8 mouse cellular contexts compared by ENCODE assay signal in genomic region chr19:47731071-47731881, GRCm38 (mm10). TPM values are rescaled to one million over a fixed set of nuclear protein-coding genes. Genes with fewer than 3 reads are reported as not detected.
DNase-seq lines count a peak whose midpoint lies in the region; ATAC-seq and TF ChIP-seq lines count a peak whose summit lies in the region.

TSS of gene Sfr1 (plus strand) at chr19:47731682.

- peak; percentile 99 for DNase-seq in brain, embryonic 14.5 days (ENCODE audit: low read depth)
- DNase-seq in liver, adult 2 months (ENCODE audit: extremely low read depth, low read depth, low spot score) = peak; percentile 79
- DNase-seq in splenic B cell, adult 2 months (ENCODE audit: low read depth, low spot score) = peak; percentile 99

- peak within 1 kb of the TSS; percentile 80 for H3K4me2 ChIP-seq in heart, embryonic 11.5 days
- H3K4me2 ChIP-seq in kidney, embryonic 16.5 days (replicated peaks; ENCODE audit: low read depth, low read length) = peak within 1 kb of the TSS; percentile 86
- peak within 1 kb of the TSS; percentile 97 for H3K4me2 ChIP-seq in myocyte (ENCODE audit: low read depth)

- peak within 1 kb of the TSS; percentile 97 for H3K27ac ChIP-seq in heart, embryonic 11.5 days (ENCODE audit: low read depth, low read length)
- H3K27ac ChIP-seq in kidney, embryonic 16.5 days (ENCODE audit: low read length) = peak within 1 kb of the TSS; percentile 97
- peak within 1 kb of the TSS; percentile 67 for H3K27ac ChIP-seq in liver, adult 2 months (replicated peaks; ENCODE audit: insufficient read depth, low read depth, low read length)

- peak within 1 kb of the TSS; percentile 89 for H3K9ac ChIP-seq in heart, embryonic 11.5 days (ENCODE audit: low read depth, low read length)
- H3K9ac ChIP-seq in kidney, embryonic 16.5 days (replicated peaks; ENCODE audit: low read length) = peak within 1 kb of the TSS; percentile 87
- peak within 1 kb of the TSS; percentile 74 for H3K9ac ChIP-seq in liver, adult 2 months (ENCODE audit: low read depth, low read length)

- peak; percentile 74; the same call in 1 of the 2 replicates for TF ChIP-seq POLR2A in brain, embryonic 14.5 days (IDR thresholded peaks at IDR 0.05; ENCODE audit: borderline replicate concordance, extremely low read depth, insufficient read depth, insufficient read length, poor library complexity, severe bottlenecking)
- TF ChIP-seq POLR2A in liver, adult 2 months (IDR thresholded peaks at IDR 0.05; ENCODE audit: extremely low read depth, insufficient read depth, low read length) = peak; percentile 86
- TF ChIP-seq POLR2A in myocyte (IDR thresholded peaks at IDR 0.05; ENCODE audit: insufficient read length, low read depth) = peak; percentile 93

- no peaks in the 10 kb centered on the region for H3K27me3 ChIP-seq in C2C12 (ENCODE audit: control insufficient read depth, insufficient read depth, insufficient read length)
- H3K27me3 ChIP-seq in erythroblast, embryonic 14.5 days (ENCODE audit: control insufficient read depth) = no peaks in the 10 kb centered on the region
- no peaks in the 10 kb centered on the region for H3K27me3 ChIP-seq in heart, embryonic 11.5 days (ENCODE audit: control insufficient read depth, insufficient read depth, low read length)
- H3K27me3 ChIP-seq in kidney, embryonic 16.5 days (ENCODE audit: insufficient read depth, low read length) = no peaks in the 10 kb centered on the region
- no peaks in the 10 kb centered on the region for H3K27me3 ChIP-seq in liver, adult 2 months (ENCODE audit: control insufficient read depth, insufficient read depth, low read length)
- H3K27me3 ChIP-seq in myocyte (ENCODE audit: control insufficient read depth, insufficient read depth, insufficient read length) = no peaks in the 10 kb centered on the region
- H3K27me3 ChIP-seq in splenic B cell, adult 2 months (ENCODE audit: control insufficient read depth, insufficient read depth, low read length, poor library complexity, severe bottlenecking) = no peaks in the 10 kb centered on the region

- H3K9me3 ChIP-seq in erythroblast, embryonic 14.5 days (ENCODE audit: control insufficient read depth, low read length) = no peaks in the 10 kb centered on the region
- no peaks in the 10 kb centered on the region for H3K9me3 ChIP-seq in heart, embryonic 11.5 days (replicated peaks; ENCODE audit: control insufficient read depth, low read length)
- H3K9me3 ChIP-seq in kidney, embryonic 16.5 days (ENCODE audit: low read length) = no peaks in the 10 kb centered on the region

- peak; percentile 75 for TF ChIP-seq CTCF in C2C12 (IDR thresholded peaks at IDR 0.05; ENCODE audit: control insufficient read depth, insufficient read depth, insufficient read length)
- TF ChIP-seq CTCF in brain, embryonic 14.5 days (IDR thresholded peaks at IDR 0.05; ENCODE audit: borderline replicate concordance, extremely low read depth, insufficient read depth, insufficient read length) = peak; percentile 60
- peak; percentile 57 for TF ChIP-seq CTCF in liver, adult 2 months (IDR thresholded peaks at IDR 0.05; ENCODE audit: low read depth, low read length)

- peak within 1 kb of the TSS; percentile 94 for H3K4me3 ChIP-seq in C2C12 (ENCODE audit: insufficient read depth, poor library complexity, severe bottlenecking)
- peak within 1 kb of the TSS; percentile 78 for H3K4me3 ChIP-seq in erythroblast, embryonic 14.5 days (replicated peaks)
- peak within 1 kb of the TSS; percentile 88 for H3K4me3 ChIP-seq in heart, embryonic 11.5 days (ENCODE audit: low read depth, low read length)
- H3K4me3 ChIP-seq in kidney, embryonic 16.5 days (ENCODE audit: low read length) = peak within 1 kb of the TSS; percentile 63
- peak within 1 kb of the TSS; percentile 77 for H3K4me3 ChIP-seq in liver, adult 2 months (ENCODE audit: insufficient read depth, low read depth, low read length)
- H3K4me3 ChIP-seq in myocyte = peak within 1 kb of the TSS; percentile 69

- H3ac ChIP-seq in C2C12 (ENCODE audit: control insufficient read depth, insufficient read length, low read depth) = peak within 1 kb of the TSS; percentile 92
- peak within 1 kb of the TSS; percentile 89 for H3ac ChIP-seq in myocyte (ENCODE audit: control insufficient read depth, insufficient read length)

- peaks cover 34% of the 10 kb centered on the region for H3K79me2 ChIP-seq in C2C12 (ENCODE audit: control insufficient read depth, insufficient read depth)
- H3K79me2 ChIP-seq in liver, adult 2 months (ENCODE audit: control insufficient read depth, insufficient read depth, low read length) = no peaks in the 10 kb centered on the region
- H3K79me2 ChIP-seq in myocyte (ENCODE audit: control insufficient read depth, insufficient read depth) = peaks cover 21% of the 10 kb centered on the region

- peaks cover 37% of the 10 kb centered on the region for H3K36me3 ChIP-seq in C2C12 (ENCODE audit: control insufficient read depth, insufficient read depth)
- peaks cover 39% of the 10 kb centered on the region for H3K36me3 ChIP-seq in erythroblast, embryonic 14.5 days (ENCODE audit: control insufficient read depth)
- peaks cover 15% of the 10 kb centered on the region for H3K36me3 ChIP-seq in heart, embryonic 11.5 days (ENCODE audit: control insufficient read depth, insufficient read depth, low read length)
- peaks cover 30% of the 10 kb centered on the region for H3K36me3 ChIP-seq in kidney, embryonic 16.5 days (ENCODE audit: insufficient read depth, low read length)
- peaks cover 28% of the 10 kb centered on the region for H3K36me3 ChIP-seq in liver, adult 2 months (ENCODE audit: control insufficient read depth, insufficient read depth, low read length)
- peaks cover 34% of the 10 kb centered on the region for H3K36me3 ChIP-seq in myocyte (ENCODE audit: control insufficient read depth, insufficient read depth)
- H3K36me3 ChIP-seq in splenic B cell, adult 2 months (ENCODE audit: control insufficient read depth, insufficient read depth, low read length, poor library complexity, severe bottlenecking) = peaks cover 15% of the 10 kb centered on the region

- WGBS in heart, embryonic 11.5 days (ENCODE audit: insufficient replicate concordance) = under 1% methylated on average over 54 of the region's 72 CpGs
- under 1% methylated on average over 71 of the region's 72 CpGs for WGBS in kidney, embryonic 16.5 days
- under 1% methylated on average over 70 of the region's 72 CpGs for WGBS in liver, adult 2 months

- H3K79me3 ChIP-seq in C2C12 (ENCODE audit: low read depth) = peaks cover 25% of the 10 kb centered on the region

- peaks cover 20% of the 10 kb centered on the region for H3K4me1 ChIP-seq in erythroblast, embryonic 14.5 days (ENCODE audit: control insufficient read depth)
- H3K4me1 ChIP-seq in heart, embryonic 11.5 days (ENCODE audit: control insufficient read depth, insufficient read depth, low read length) = peaks cover 9% of the 10 kb centered on the region
- H3K4me1 ChIP-seq in kidney, embryonic 16.5 days (ENCODE audit: insufficient read depth, low read length) = peaks cover 12% of the 10 kb centered on the region
- no peaks in the 10 kb centered on the region for H3K4me1 ChIP-seq in liver, adult 2 months (ENCODE audit: control insufficient read depth, insufficient read depth, low read length)

- ATAC-seq in heart, embryonic 11.5 days (replicated peaks; ENCODE audit: insufficient number of reproducible peaks, low FRiP score, low TSS enrichment) = peak; percentile 96
- peak; percentile 98 for ATAC-seq in kidney, embryonic 16.5 days (ENCODE audit: low FRiP score, low TSS enrichment)

TF ChIP-seq in C2C12, 6 proteins besides CTCF, POLR2A, EP300 and RAD21:
- TF ChIP-seq MAX (IDR thresholded peaks at IDR 0.05) = no peak
- no peak for TF ChIP-seq FOSL1 (IDR thresholded peaks at IDR 0.05; ENCODE audit: insufficient read depth, low read length, poor library complexity, severe bottlenecking)
- no peak for TF ChIP-seq CEBPB (IDR thresholded peaks at IDR 0.05; ENCODE audit: low read depth)
- no peak for TF ChIP-seq USF1 (IDR thresholded peaks at IDR 0.05; ENCODE audit: low read depth)
- TF ChIP-seq MYOD1 (IDR thresholded peaks at IDR 0.05; ENCODE audit: control insufficient read depth, insufficient read length, low read depth) = no peak
- TF ChIP-seq MYOG (IDR thresholded peaks at IDR 0.05; ENCODE audit: control insufficient read depth, extremely low read depth, insufficient read length) = no peak

TF ChIP-seq in myocyte, 11 proteins besides CTCF, POLR2A, EP300 and RAD21:
- TF ChIP-seq TCF3 (IDR thresholded peaks at IDR 0.05; ENCODE audit: insufficient read length, low read depth) = no peak
- peak; percentile 93 for TF ChIP-seq POLR2AphosphoS2 (IDR thresholded peaks at IDR 0.05; ENCODE audit: insufficient read length, low read depth)
- TF ChIP-seq MYOD1 (IDR thresholded peaks at IDR 0.05; ENCODE audit: control insufficient read depth in 1 of 3, insufficient read length in 2 of 3, low read depth in 2 of 3) = peak in 2 of 3 experiments; percentile 61 to 70
- no peak for TF ChIP-seq MAX (IDR thresholded peaks at IDR 0.05; ENCODE audit: low read depth)
- no peak for TF ChIP-seq USF1 (IDR thresholded peaks at IDR 0.05; ENCODE audit: low read depth)
- TF ChIP-seq MYOG (IDR thresholded peaks at IDR 0.05; ENCODE audit: control insufficient read depth in 1 of 3, insufficient read depth in 1 of 3, insufficient read length in 2 of 3, low read depth in 2 of 3) = peak in 1 of 3 experiments; percentile 63

RNA-seq across cellular contexts. Expression of gene Sfr1, which starts in this region (rescaled TPM):
- polyA plus RNA-seq in C2C12 (2012; fragmentation: generic; extraction: Trizol) (74.9 TPM), myocyte (2012; fragmentation: generic; extraction: Trizol) (78.6 TPM)
- polyA plus RNA-seq in brain, embryonic 14.5 days (2012; rRNA removed) = 96.2 and 107 TPM in 2 replicates
- polyA plus RNA-seq in erythroblast, embryonic 14.5 days (2012) = 0.80 and 0.81 TPM in 2 replicates
- polyA plus RNA-seq in heart, embryonic 11.5 days (2014; fragmentation: Nextera tagmentation; extraction: Ambion mirVana) = 258 and 274 TPM in 2 replicates
- 219 and 228 TPM in 2 replicates for polyA plus RNA-seq in kidney, embryonic 16.5 days (2015; fragmentation: Nextera tagmentation; extraction: Ambion mirVana)
- total RNA-seq in liver, adult 2 months (2014; rRNA removed) = 13.4 and 13.7 TPM in 2 replicates
- 15.3 and 16.6 TPM in 2 replicates for polyA plus RNA-seq in liver, adult 2 months (2012; rRNA removed)

Comparison
In these comparisons a context has a peak if more than half of its experiments do, and no peak if none do; other contexts are left out.
1. Peak in every context shown above with its lines: DNase-seq, ATAC-seq, H3K4me3 ChIP-seq and H3K27ac ChIP-seq.